Mouse (Mus musculus) brain, embryonic 14.5 days (tissue): ENCODE results near the gene Rtraf.

Source experiments
- CTCF ChIP-seq: fragments of 200-500 bp; IDR thresholded peaks from 2 replicates; pipeline ENCODE4 v1.5.1; 2012; ENCODE audit warnings: inconsistent platforms, mild to moderate bottlenecking, moderate library complexity, borderline replicate concordance; ENCODE audit not compliant: insufficient read depth, insufficient read length; ENCODE audit errors: extremely low read depth
- POLR2A ChIP-seq: fragments of 200-500 bp; IDR thresholded peaks from 2 replicates; pipeline ENCODE4 v1.6.1; 2012; ENCODE audit warnings: mild to moderate bottlenecking, inconsistent platforms, borderline replicate concordance; ENCODE audit not compliant: poor library complexity, insufficient read depth, insufficient read length, severe bottlenecking; ENCODE audit errors: extremely low read depth

- no peak for TF ChIP-seq POLR2A
- TF ChIP-seq CTCF: no peak
Observed at GRCm38 (mm10) chr14:19788443-19788842, 35.2 kb downstream of the Rtraf start.
